Mouse (Mus musculus): ENCODE results near the gene Atp5e. TPM values are rescaled to one million over a fixed set of nuclear protein-coding genes. Genes with fewer than 3 reads are reported as not detected.

Gene Atp5e
- total RNA-seq, 2 experiments from 2014 or later: 296 to 302 TPM

GRCm38 (mm10) chr2:174445018-174445417, 18.9 kb downstream of the Atp5e start:
- intact Hi-C loops (cut with DNase I): no loop called here
- Histone ChIP-seq H3K27ac (no peak overlapping the region), H3K4me3 (no peak overlapping the region)
- DNase-seq (ENCODE audit: extremely low spot score in 1 of 2, low spot score in 2 of 2): no peak
- no peak for TF ChIP-seq CTCF (IDR thresholded peaks at IDR 0.05)

- Histone ChIP-seq H3K27ac (no peak overlapping the region), H3K4me3 (no peak overlapping the region)
- intact Hi-C loops (cut with DNase I): no loop called here
- no peak for TF ChIP-seq CTCF (IDR thresholded peaks at IDR 0.05)
- no peak for DNase-seq (ENCODE audit: extremely low spot score in 1 of 2, low spot score in 2 of 2)
These were observed 19.5 kb downstream of the Atp5e start for GRCm38 (mm10) chr2:174444359-174444758.

- H3K4me3 ChIP-seq: no peak overlapping the region
- no peak for DNase-seq (ENCODE audit: extremely low spot score in 1 of 2, low spot score in 2 of 2)
- no peak overlapping the region for H3K27ac ChIP-seq
- TF ChIP-seq CTCF (IDR thresholded peaks at IDR 0.05): no peak
- intact Hi-C loops (cut with DNase I): no loop called here
These were observed 20.9 kb downstream of the Atp5e start for GRCm38 (mm10) chr2:174443046-174443445.

GRCm38 (mm10) chr2:174442460-174442859, 21.4 kb downstream of the Atp5e start:
- H3K4me3 ChIP-seq: no peak overlapping the region
- no peak for TF ChIP-seq CTCF (IDR thresholded peaks at IDR 0.05)

GRCm38 (mm10) chr2:174441898-174442297, 22.0 kb downstream of the Atp5e start:
- Histone ChIP-seq H3K4me3 (no peak overlapping the region), H3K27ac (no peak overlapping the region)
- intact Hi-C loops (cut with DNase I): no loop called here
- TF ChIP-seq CTCF (IDR thresholded peaks at IDR 0.05): no peak
- DNase-seq (ENCODE audit: extremely low spot score in 1 of 2, low spot score in 2 of 2): no peak

More at GRCm38 (mm10) chr2:174442460-174442859, 21.4 kb downstream of the Atp5e start:
- H3K27ac ChIP-seq: no peak overlapping the region
- DNase-seq (ENCODE audit: extremely low spot score in 1 of 2, low spot score in 2 of 2): no peak
- intact Hi-C loops (cut with DNase I): no loop called here

GRCm38 (mm10) chr2:174439961-174440360, 23.9 kb downstream of the Atp5e start:
- no peak overlapping the region for H3K4me3 ChIP-seq
- no peak for TF ChIP-seq CTCF (IDR thresholded peaks at IDR 0.05)
- H3K27ac ChIP-seq: no peak overlapping the region
- intact Hi-C loops (cut with DNase I): no loop called here
- DNase-seq (ENCODE audit: extremely low spot score in 1 of 2, low spot score in 2 of 2): no peak

GRCm38 (mm10) chr2:174439450-174439838, 24.5 kb downstream of the Atp5e start:
- peak overlapping the region; percentile 26; the same call in 1 of the 2 replicates for H3K27ac ChIP-seq
- DNase-seq (ENCODE audit: extremely low spot score in 1 of 2, low spot score in 2 of 2): no peak
- intact Hi-C loops (cut with DNase I): no loop called here
- H3K4me3 ChIP-seq: no peak overlapping the region
- no peak for TF ChIP-seq CTCF (IDR thresholded peaks at IDR 0.05)

- peak within 1 kb of the TSS; percentile 51; the same call in 1 of the 2 replicates for H3K27ac ChIP-seq
- intact Hi-C loops (cut with DNase I): no loop called here
- H3K4me3 ChIP-seq: peak within 1 kb of the TSS; percentile 57
- TF ChIP-seq CTCF (IDR thresholded peaks at IDR 0.05): no peak
- DNase-seq (ENCODE audit: extremely low spot score in 1 of 2, low spot score in 2 of 2): peak; percentile 33 to 48
These were observed 25.0 kb downstream of the Atp5e start, which contains the start of gene Ctsz for GRCm38 (mm10) chr2:174438737-174439449. TSS of gene Ctsz (minus strand) at chr2:174439039.

GRCm38 (mm10) chr2:174438181-174438580, 25.7 kb downstream of the Atp5e start:
- TF ChIP-seq CTCF (IDR thresholded peaks at IDR 0.05): no peak
- intact Hi-C loops (cut with DNase I): no loop called here
- Histone ChIP-seq H3K4me3 (peak overlapping the region; percentile 57), H3K27ac (peak overlapping the region; percentile 51; the same call in 1 of the 2 replicates)
- no peak for DNase-seq (ENCODE audit: extremely low spot score in 1 of 2, low spot score in 2 of 2)

GRCm38 (mm10) chr2:174437697-174437982, 26.3 kb downstream of the Atp5e start:
- no peak for DNase-seq (ENCODE audit: extremely low spot score in 1 of 2, low spot score in 2 of 2)
- H3K27ac ChIP-seq: no peak overlapping the region
- no peak for TF ChIP-seq CTCF (IDR thresholded peaks at IDR 0.05)
- intact Hi-C loops (cut with DNase I): no loop called here
- no peak overlapping the region for H3K4me3 ChIP-seq

GRCm38 (mm10) chr2:174436916-174437696, 26.8 kb downstream of the Atp5e start:
- Histone ChIP-seq H3K4me3 (no peak overlapping the region), H3K27ac (no peak overlapping the region)
- TF ChIP-seq CTCF (IDR thresholded peaks at IDR 0.05): no peak
- no peak for DNase-seq (ENCODE audit: extremely low spot score in 1 of 2, low spot score in 2 of 2)
- intact Hi-C loops (cut with DNase I): no loop called here

GRCm38 (mm10) chr2:174436076-174436701, 27.7 kb downstream of the Atp5e start:
- H3K4me3 ChIP-seq: no peak overlapping the region
- intact Hi-C loops (cut with DNase I): no loop called here
- DNase-seq (ENCODE audit: extremely low spot score in 1 of 2, low spot score in 2 of 2): no peak
- TF ChIP-seq CTCF (IDR thresholded peaks at IDR 0.05): no peak
- no peak overlapping the region for H3K27ac ChIP-seq

All from left cerebral cortex, adult 2 months (tissue).